ENCODE assay signal across 8 mouse cellular contexts in genomic region chr6:88724313-88725195, GRCm38 (mm10). TPM values are rescaled to one million over a fixed set of nuclear protein-coding genes. Genes with fewer than 3 reads are reported as not detected.
A peak's percentile ranks its signal among the peaks of the same experiment; 100 is the strongest.
DNase-seq lines count a peak whose midpoint lies in the region; ATAC-seq and TF ChIP-seq lines count a peak whose summit lies in the region.

Gene Mgll, plus strand, starts transcription at chr6:88724412.

- H3K27ac ChIP-seq in liver, postnatal 0 days (ENCODE audit: low read depth): peak within 1 kb of the TSS; percentile 85
- H3K27ac ChIP-seq in neural tube, embryonic 14.5 days (ENCODE audit: low read depth, low read length): peak within 1 kb of the TSS; percentile 73

- intact Hi-C loops in heart, postnatal 36 days (cut with DNase I): loop anchor here (5.0 kb wide), 2 partner anchors 97 to 137 kb away; no protein-coding TSS in a partner anchor

- peak within 1 kb of the TSS; percentile 96 for H3K4me2 ChIP-seq in liver, postnatal 0 days (ENCODE audit: low read depth, low read length)
- H3K4me2 ChIP-seq in neural tube, embryonic 14.5 days (ENCODE audit: low read depth, low read length): peak within 1 kb of the TSS; percentile 89

- H3K9ac ChIP-seq in liver, postnatal 0 days (replicated peaks): peak within 1 kb of the TSS; percentile 91
- peak within 1 kb of the TSS; percentile 74 for H3K9ac ChIP-seq in neural tube, embryonic 14.5 days (replicated peaks; ENCODE audit: low read depth, low read length)

- no peaks in the 10 kb centered on the region for H3K27me3 ChIP-seq in liver, postnatal 0 days (ENCODE audit: insufficient read depth, low read length)
- 0 out of 2 replicates have a peak, but pooled peaks cover 3% of the 10 kb centered on the region for H3K27me3 ChIP-seq in neural tube, embryonic 14.5 days (ENCODE audit: control insufficient read depth, insufficient read depth, low read length)

- DNase-seq in Muller cell, postnatal 12 days (ENCODE audit: inconsistent ontology term): peak; percentile 83
- DNase-seq in cerebellum, adult 9-10 months: peak; percentile 81
- DNase-seq in heart, postnatal 36 days: peak; percentile 80 to 83
- DNase-seq in layer of hippocampus, adult 18-20 months (ENCODE audit: low spot score in 2 of 2): peak; percentile 76 to 82
- peak; percentile 77 for DNase-seq in liver, postnatal 0 days
- DNase-seq in thymus, postnatal 0 days (ENCODE audit: low spot score): peak; percentile 62

- H3K9me3 ChIP-seq in liver, postnatal 0 days (ENCODE audit: low read length): no peaks in the 10 kb centered on the region
- no peaks in the 10 kb centered on the region for H3K9me3 ChIP-seq in neural tube, embryonic 14.5 days (ENCODE audit: control insufficient read depth, low read length)

- TF ChIP-seq CTCF in liver, postnatal 0 days (IDR thresholded peaks at IDR 0.05; ENCODE audit: low read depth): peak; percentile 55

- no peak for TF ChIP-seq EP300 in liver, postnatal 0 days (IDR thresholded peaks at IDR 0.05; ENCODE audit: low read depth)

- peaks cover 36% of the 10 kb centered on the region for H3K4me1 ChIP-seq in liver, postnatal 0 days (ENCODE audit: insufficient read depth)
- H3K4me1 ChIP-seq in neural tube, embryonic 14.5 days (ENCODE audit: control insufficient read depth, insufficient read depth, low read length): no peaks in the 10 kb centered on the region

- peak within 1 kb of the TSS; percentile 81 for H3K4me3 ChIP-seq in liver, postnatal 0 days (ENCODE audit: low read depth, low read length)
- peak within 1 kb of the TSS; percentile 68 for H3K4me3 ChIP-seq in neural tube, embryonic 14.5 days (ENCODE audit: low read depth, low read length)

- WGBS in liver, postnatal 0 days (ENCODE audit: insufficient replicate concordance): under 1% methylated on average over 94 of the region's 105 CpGs
- WGBS in neural tube, embryonic 14.5 days: under 1% methylated on average over 84 of the region's 105 CpGs

- H3K36me3 ChIP-seq in liver, postnatal 0 days (replicated peaks; ENCODE audit: insufficient read depth, low read length): peaks cover 23% of the 10 kb centered on the region
- H3K36me3 ChIP-seq in neural tube, embryonic 14.5 days (ENCODE audit: control insufficient read depth, insufficient read depth, low read length): no peaks in the 10 kb centered on the region

- peak; percentile 64 for ATAC-seq in frontal cortex, adult (ENCODE audit: low TSS enrichment)
- peak; percentile 87 for ATAC-seq in liver, postnatal 0 days
- peak; percentile 93 for ATAC-seq in neural tube, embryonic 14.5 days (ENCODE audit: low read depth)

RNA-seq across cellular contexts. Expression of gene Mgll, which starts in this region (rescaled TPM):
- total RNA-seq in heart, postnatal 36 days (2021): 100 to 1,000 TPM; 113 to 133 TPM
- 100 to 1,000 TPM; 170 to 184 TPM for total RNA-seq in layer of hippocampus, adult 18-20 months (2021)
- 106 and 121 TPM in 2 replicates for polyA plus RNA-seq in liver, postnatal 0 days (2015; fragmentation: Nextera tagmentation; extraction: Ambion mirVana)
- 56.7 and 73.4 TPM in 2 replicates for polyA plus RNA-seq in neural tube, embryonic 14.5 days (2014; fragmentation: Nextera tagmentation; extraction: Ambion mirVana)
- polyA plus RNA-seq in thymus, postnatal 0 days (2015; fragmentation: Nextera tagmentation; extraction: Ambion mirVana): 49.5 and 52.6 TPM in 2 replicates

Comparison
In these comparisons a context has a peak if more than half of its experiments do, and no peak if none do; other contexts are left out.
1. Peak in every context shown above with its lines: DNase-seq, ATAC-seq, H3K4me3 ChIP-seq and H3K27ac ChIP-seq.